Comparison of ENCODE assay signal across 8 mouse cellular contexts in the genomic region with DNA sequence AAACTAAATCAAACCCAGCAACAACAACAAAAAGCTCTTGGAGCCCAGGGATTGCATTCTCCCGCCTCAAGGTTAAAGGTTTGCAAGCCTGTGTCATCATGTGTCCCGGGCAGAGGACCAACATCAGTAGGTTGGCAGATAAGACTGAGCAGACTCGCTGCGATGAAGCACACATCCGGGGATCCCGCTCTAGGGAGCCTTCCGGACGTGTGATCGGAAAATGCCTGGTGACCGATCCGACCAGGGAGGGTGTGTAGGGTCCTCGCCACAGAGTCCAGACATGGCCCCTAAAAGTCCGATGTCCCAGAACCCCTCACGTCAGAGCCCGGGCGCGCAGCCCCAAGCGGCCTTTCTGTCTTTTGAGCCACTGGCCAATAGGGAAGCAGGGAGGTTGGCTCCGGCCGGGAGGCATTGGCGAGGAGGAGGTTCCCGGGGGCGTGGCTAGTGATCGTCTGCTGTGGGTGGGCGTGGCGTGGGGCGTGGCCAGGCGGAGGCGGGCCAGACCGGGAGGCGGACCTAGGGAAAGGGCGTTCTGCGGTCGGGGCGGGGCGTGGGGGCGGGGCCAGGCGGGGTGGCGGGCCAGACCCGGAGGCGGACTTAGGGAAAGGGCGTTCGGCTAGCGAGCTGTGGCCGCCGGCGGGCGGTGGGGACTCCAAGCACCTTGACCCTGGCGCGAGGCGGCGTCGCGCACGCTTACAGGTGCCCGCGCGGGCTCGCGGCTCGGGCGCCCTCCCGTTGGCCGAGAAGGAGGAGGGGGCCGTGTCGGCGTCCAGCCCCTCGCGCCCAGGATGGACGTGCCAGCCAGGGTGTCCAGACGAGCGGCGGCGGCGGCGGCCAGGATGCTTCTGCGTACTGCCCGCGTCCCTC. TPM values are rescaled to one million over a fixed set of nuclear protein-coding genes. Genes with fewer than 3 reads are reported as not detected.
A peak's percentile ranks its signal among the peaks of the same experiment; 100 is the strongest.
DNase-seq lines count a peak whose midpoint lies in the region; ATAC-seq and TF ChIP-seq lines count a peak whose summit lies in the region.

A gene (plus strand): TSS at position 582 of the 867 bp plus-strand sequence.

- peak; percentile 96 for DNase-seq in CH12.LX (ENCODE audit: extremely low read depth)
- DNase-seq in c-Kit-positive CD71-positive TER-119-negative erythroid progenitor cells, embryonic 14.5 days (ENCODE audit: low read depth): peak; percentile 93
- DNase-seq in forebrain, embryonic 11.5 days (ENCODE audit: low spot score): peak; percentile 100
- peak; percentile 98 to 99 for DNase-seq in kidney, postnatal 36 days
- peak; percentile 94 for DNase-seq in telencephalon, adult 2 months (ENCODE audit: low read depth, low spot score)

- TF ChIP-seq EP300 in CH12.LX (IDR thresholded peaks at IDR 0.05; ENCODE audit: low read length): no peak

- H3K4me2 ChIP-seq in CH12.LX (ENCODE audit: insufficient read depth, low read depth, poor library complexity, severe bottlenecking): peak within 1 kb of the TSS; percentile 60
- H3K4me2 ChIP-seq in forebrain, embryonic 11.5 days (ENCODE audit: low read depth, low read length, severe bottlenecking): peak within 1 kb of the TSS; percentile 82
- H3K4me2 ChIP-seq in heart, embryonic 16.5 days (ENCODE audit: low read depth, low read length): peak within 1 kb of the TSS; percentile 72
- H3K4me2 ChIP-seq in liver, embryonic 15.5 days: peak within 1 kb of the TSS; percentile 90
- H3K4me2 ChIP-seq in neural tube, embryonic 12.5 days (replicated peaks): peak within 1 kb of the TSS; percentile 87

- H3K79me2 ChIP-seq in CH12.LX (replicated peaks; ENCODE audit: control insufficient read depth, extremely low read depth, insufficient read depth, poor library complexity, severe bottlenecking): peaks cover 31% of the 10 kb centered on the region

- dilution Hi-C loops in CH12.LX (cut with MboI; ENCODE audit: extremely low pct_ligation_motif_present, extremely low pct_unique_long_range_greater_than_20kb, low sequenced_read_pairs): no loop called here

- TF ChIP-seq POLR2A in CH12.LX (IDR thresholded peaks at IDR 0.05; ENCODE audit: low read depth, low read length): peak; percentile 93

- TF ChIP-seq CTCF in CH12.LX (conservative IDR thresholded peaks at IDR 0.05 in 1 of 2, IDR thresholded peaks at IDR 0.05 in 1 of 2; ENCODE audit: low read depth in 2 of 2, low read length in 2 of 2): no peak

- H3K36me3 ChIP-seq in CH12.LX (replicated peaks in 1 of 2; ENCODE audit: control insufficient read depth in 1 of 2, insufficient read depth in 1 of 2, low read length in 1 of 2): peaks cover 0 to 3% of the 10 kb centered on the region in 2 experiments
- H3K36me3 ChIP-seq in forebrain, embryonic 11.5 days (ENCODE audit: control insufficient read depth, insufficient read depth, low read length): no peaks in the 10 kb centered on the region
- no peaks in the 10 kb centered on the region for H3K36me3 ChIP-seq in heart, embryonic 16.5 days (ENCODE audit: control insufficient read depth, insufficient read depth)
- H3K36me3 ChIP-seq in liver, embryonic 15.5 days (replicated peaks): no peaks in the 10 kb centered on the region
- H3K36me3 ChIP-seq in neural tube, embryonic 12.5 days: no peaks in the 10 kb centered on the region

- peak within 1 kb of the TSS; percentile 62 for H3K27ac ChIP-seq in CH12.LX (ENCODE audit: insufficient read depth, low read depth)
- H3K27ac ChIP-seq in forebrain, embryonic 11.5 days (ENCODE audit: low read depth, low read length): peak within 1 kb of the TSS; percentile 27; the same call in 1 of the 2 replicates
- peak within 1 kb of the TSS; percentile 97 for H3K27ac ChIP-seq in heart, embryonic 16.5 days (ENCODE audit: low read length)
- H3K27ac ChIP-seq in liver, embryonic 15.5 days (replicated peaks): peak within 1 kb of the TSS; percentile 85
- no peak within 1 kb of the TSS; the same call in 1 of the 2 replicates for H3K27ac ChIP-seq in neural tube, embryonic 12.5 days

- H3K9me3 ChIP-seq in CH12.LX (replicated peaks; ENCODE audit: low read length): no peaks in the 10 kb centered on the region
- H3K9me3 ChIP-seq in forebrain, embryonic 11.5 days (ENCODE audit: control insufficient read depth, low read length): no peaks in the 10 kb centered on the region
- no peaks in the 10 kb centered on the region for H3K9me3 ChIP-seq in heart, embryonic 16.5 days (replicated peaks; ENCODE audit: control insufficient read depth, low read length)
- no peaks in the 10 kb centered on the region for H3K9me3 ChIP-seq in liver, embryonic 15.5 days (replicated peaks)
- H3K9me3 ChIP-seq in neural tube, embryonic 12.5 days: no peaks in the 10 kb centered on the region

- under 1% methylated on average over 53 of the region's 79 CpGs for whole genome bisulfite sequencing in forebrain, embryonic 11.5 days
- under 1% methylated on average over 70 of the region's 79 CpGs for WGBS in heart, embryonic 16.5 days
- WGBS in liver, embryonic 15.5 days (ENCODE audit: insufficient replicate concordance): under 1% methylated on average over 79 of the region's 79 CpGs
- 1% methylated on average over 76 of the region's 79 CpGs for WGBS in neural tube, embryonic 12.5 days

- H3K4me1 ChIP-seq in CH12.LX (ENCODE audit: control insufficient read depth in 1 of 2, insufficient read depth in 2 of 2): peaks cover 5 to 24% of the 10 kb centered on the region in 2 experiments
- H3K4me1 ChIP-seq in forebrain, embryonic 11.5 days (replicated peaks; ENCODE audit: control insufficient read depth, insufficient read depth, low read length): peaks cover 7% of the 10 kb centered on the region; the same call in 1 of the 2 replicates
- peaks cover 20% of the 10 kb centered on the region for H3K4me1 ChIP-seq in heart, embryonic 16.5 days (ENCODE audit: control insufficient read depth, insufficient read depth, low read length)
- peaks cover 48% of the 10 kb centered on the region for H3K4me1 ChIP-seq in liver, embryonic 15.5 days (replicated peaks)
- peaks cover 23% of the 10 kb centered on the region; the same call in 1 of the 2 replicates for H3K4me1 ChIP-seq in neural tube, embryonic 12.5 days

- H3K9ac ChIP-seq in CH12.LX (ENCODE audit: insufficient read depth, low read depth): peak within 1 kb of the TSS; percentile 91
- peak within 1 kb of the TSS; percentile 72 for H3K9ac ChIP-seq in forebrain, embryonic 11.5 days (ENCODE audit: low read length)
- peak within 1 kb of the TSS; percentile 89 for H3K9ac ChIP-seq in heart, embryonic 16.5 days (ENCODE audit: low read length)
- H3K9ac ChIP-seq in liver, embryonic 15.5 days: peak within 1 kb of the TSS; percentile 89
- peak within 1 kb of the TSS; percentile 74 for H3K9ac ChIP-seq in neural tube, embryonic 12.5 days

- peak; percentile 97 for ATAC-seq in forebrain, embryonic 11.5 days (replicated peaks; ENCODE audit: low FRiP score)
- ATAC-seq in heart, embryonic 16.5 days (replicated peaks; ENCODE audit: extremely low read depth, insufficient read depth, low FRiP score): peak; percentile 94
- ATAC-seq in liver, embryonic 15.5 days (ENCODE audit: insufficient read depth): peak; percentile 91
- ATAC-seq in neural tube, embryonic 12.5 days (ENCODE audit: low FRiP score, low read depth): peak; percentile 97

- H3K4me3 ChIP-seq in CH12.LX (replicated peaks in 1 of 3; ENCODE audit: low read depth in 2 of 3, low read length in 2 of 3, poor library complexity in 1 of 3): peak within 1 kb of the TSS; percentile 79 to 99 (median 85)
- peak within 1 kb of the TSS; percentile 65 for H3K4me3 ChIP-seq in forebrain, embryonic 11.5 days (ENCODE audit: low read depth, low read length)
- H3K4me3 ChIP-seq in heart, embryonic 16.5 days (ENCODE audit: low read length): peak within 1 kb of the TSS; percentile 92
- peak within 1 kb of the TSS; percentile 83 for H3K4me3 ChIP-seq in liver, embryonic 15.5 days (replicated peaks)
- H3K4me3 ChIP-seq in neural tube, embryonic 12.5 days: peak within 1 kb of the TSS; percentile 61

- in situ Hi-C loops in CH12.LX (cut with MboI; ENCODE audit: low pct_ligation_motif_present, low pct_unique_long_range_greater_than_20kb, low sequenced_read_pairs): no loop called here

- no peaks in the 10 kb centered on the region for H3K27me3 ChIP-seq in CH12.LX (replicated peaks)
- H3K27me3 ChIP-seq in forebrain, embryonic 11.5 days (ENCODE audit: control insufficient read depth, insufficient read depth, low read length): no peaks in the 10 kb centered on the region
- no peaks in the 10 kb centered on the region for H3K27me3 ChIP-seq in heart, embryonic 16.5 days (ENCODE audit: control insufficient read depth, insufficient read depth, low read length)
- H3K27me3 ChIP-seq in liver, embryonic 15.5 days: no peaks in the 10 kb centered on the region
- no peaks in the 10 kb centered on the region for H3K27me3 ChIP-seq in neural tube, embryonic 12.5 days (replicated peaks)

- no peak for TF ChIP-seq RAD21 in CH12.LX (IDR thresholded peaks at IDR 0.05; ENCODE audit: low read depth, low read length)

TF ChIP-seq in CH12.LX, 34 proteins besides CTCF, POLR2A, EP300 and RAD21 (continues in another document):
- TF ChIP-seq SIN3A (IDR thresholded peaks at IDR 0.05; ENCODE audit: low read length) (peak; percentile 42; the same call in 1 of the 2 replicates), TBP (conservative IDR thresholded peaks at IDR 0.05; ENCODE audit: low read depth, low read length) (peak; percentile 65), POLR2AphosphoS2 (IDR thresholded peaks at IDR 0.05; ENCODE audit: low read depth, low read length) (peak; percentile 67; the same call in 1 of the 2 replicates), PAX5 (IDR thresholded peaks at IDR 0.05; ENCODE audit: low read length) (no peak), ZMIZ1 (IDR thresholded peaks at IDR 0.05; ENCODE audit: low read depth, low read length) (peak; percentile 51; the same call in 1 of the 2 replicates), MEF2A (IDR thresholded peaks at IDR 0.05; ENCODE audit: borderline replicate concordance, low read depth, low read length) (0 out of 2 replicates have a peak, but pooled peaks have one; percentile 7), HCFC1 (IDR thresholded peaks at IDR 0.05; ENCODE audit: low read depth, low read length) (peak; percentile 50), KAT2A (IDR thresholded peaks at IDR 0.05; ENCODE audit: insufficient replicate concordance, low read length) (0 out of 2 replicates have a peak, but pooled peaks have one; percentile 38), MAZ (IDR thresholded peaks at IDR 0.05; ENCODE audit: low read depth, low read length) (no peak), TCF12 (IDR thresholded peaks at IDR 0.05; ENCODE audit: low read depth, low read length) (peak; percentile 27), NRF1 (IDR thresholded peaks at IDR 0.05; ENCODE audit: low read depth, low read length) (peak; percentile 70)

RNA-seq across cellular contexts. Expression of the gene that starts here (rescaled TPM):
- total RNA-seq in CH12.LX (2012; rRNA removed): 15.1 and 16.8 TPM in 2 replicates
- total RNA-seq in CH12.LX (2014; rRNA removed): 26.1 and 28.4 TPM in 2 replicates
- polyA plus RNA-seq in CH12.LX (2012; ENCODE audit: insufficient read length, low read depth): 10.9 and 11.6 TPM in 2 replicates
- polyA plus RNA-seq in forebrain, embryonic 11.5 days (2014; fragmentation: Nextera tagmentation; extraction: Ambion mirVana): 13.2 and 14.4 TPM in 2 replicates
- 7.5 and 8.3 TPM in 2 replicates for polyA plus RNA-seq in heart, embryonic 16.5 days (2015; fragmentation: Nextera tagmentation; extraction: Ambion mirVana)
- 26.0 and 27.7 TPM in 2 replicates for polyA plus RNA-seq in liver, embryonic 15.5 days (2015; fragmentation: Nextera tagmentation; extraction: Ambion mirVana)
- 8.2 and 8.8 TPM in 2 replicates for polyA plus RNA-seq in neural tube, embryonic 12.5 days (2016; fragmentation: Nextera tagmentation; extraction: Ambion mirVana)
